Mouse (Mus musculus) lung, postnatal 0 days (tissue): ENCODE data around the gene Igsf11.

Experiments used
- CTCF ChIP-seq: IDR thresholded peaks from 2 replicates; pipeline ENCODE4 v1.5.1; 2016; ENCODE audit warnings: antibody characterized with exemption, mild to moderate bottlenecking
- EP300 ChIP-seq: IDR thresholded peaks from 2 replicates; pipeline ENCODE4 v1.6.1; 2016; ENCODE audit warnings: antibody characterized with exemption, mild to moderate bottlenecking, control low read depth

DNA sequence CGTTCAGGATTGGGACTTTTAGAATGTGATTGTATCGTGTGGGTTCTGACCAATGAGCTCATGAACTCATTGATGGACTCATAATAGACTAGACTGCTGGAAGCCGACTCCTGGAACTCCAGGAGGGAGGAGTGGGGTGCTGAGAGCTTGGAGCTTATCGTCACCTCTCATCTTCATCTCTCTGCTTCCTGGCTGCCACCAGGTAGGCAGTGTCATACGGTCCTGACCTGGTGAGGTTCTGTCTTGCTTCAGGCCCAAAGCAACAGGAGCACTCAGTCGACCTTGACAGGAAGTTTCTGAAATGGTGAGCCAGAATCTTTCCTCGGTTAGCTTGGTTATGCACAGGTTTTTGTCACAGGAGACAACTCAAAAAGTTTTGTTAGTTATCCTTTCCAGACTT is at the start of gene Igsf11:
- TF ChIP-seq CTCF (no peak), EP300 (no peak)
